Mouse (Mus musculus) kidney, embryonic 14.5 days (tissue): ENCODE measurements around the gene Spg20. TPM values are rescaled to one million over a fixed set of nuclear protein-coding genes. Genes with fewer than 3 reads are reported as not detected.

Source experiments
- microRNA-seq: library from miRNA; unstranded; fragments of <30 nt; microRNA quantifications from one replicate; pipeline ENCODE4, GENCODE M21; 2016
- polyA plus RNA-seq: library from polyadenylated mRNA; unstranded; fragments of >200 nt; fragmentation: Nextera tagmentation; extraction: Ambion mirVana; gene quantifications from 2 replicates; pipeline ENCODE4 v1.2.1, GENCODE M21; 2014

The Spg20 gene
- polyA plus RNA-seq, 1 experiment from 2014 or later, result 49.6 TPM

Small RNAs within 50 kb of the gene (microRNA-seq; reads per million reads assigned to microRNA genes)
- gene Gm22029, result not detected

Other genes with a start within 250 kb of the Spg20 start
- gene Sertm1, start 196.2 kb upstream of the Spg20 start, polyA plus RNA-seq, result 0.14 TPM in 1 of 2 replicates, not detected in the other
- 1.6 and 2.1 TPM in 2 replicates for gene Ccna1, start 56.6 kb upstream of the Spg20 start, polyA plus RNA-seq
- gene Ccdc169, start 25.2 kb downstream of the Spg20 start, polyA plus RNA-seq, result not detected in 2 replicates
- gene Sohlh2, start 69.9 kb downstream of the Spg20 start, polyA plus RNA-seq, result not detected in 2 replicates
- 18.1 and 24.5 TPM in 2 replicates for gene Dclk1, start 130.3 kb downstream of the Spg20 start, polyA plus RNA-seq